Mouse (Mus musculus) ES-E14 (cell line): ENCODE measurements around the gene Saxo1.

Experiments
- CHD2 ChIP-seq: IDR thresholded peaks from 2 replicates; pipeline ENCODE4 v1.6.1; 2014; ENCODE audit warnings: mild to moderate bottlenecking, low read depth, low read length, inconsistent platforms
- HCFC1 ChIP-seq: IDR thresholded peaks from 2 replicates; pipeline ENCODE4 v1.6.1; 2012; ENCODE audit warnings: low read length, inconsistent platforms, borderline replicate concordance; ENCODE audit not compliant: insufficient read depth
- MAFK ChIP-seq: IDR thresholded peaks from 2 replicates; pipeline ENCODE4 v1.6.1; 2014; ENCODE audit warnings: mild to moderate bottlenecking, low read depth, low read length, inconsistent platforms; ENCODE audit not compliant: insufficient read depth
- ZC3H11A ChIP-seq: IDR thresholded peaks from 2 replicates; pipeline ENCODE4 v1.6.1; 2012; ENCODE audit warnings: low read depth, mild to moderate bottlenecking, inconsistent platforms, low read length, borderline replicate concordance
- ZNF384 ChIP-seq: IDR thresholded peaks from 2 replicates; pipeline ENCODE4 v1.6.1; 2012; ENCODE audit warnings: low read depth, low read length, inconsistent platforms

- TF ChIP-seq HCFC1, result no peak
- TF ChIP-seq ZNF384, result 0 out of 2 replicates have a peak, but pooled peaks have one; percentile 12
- TF ChIP-seq ZC3H11A, result peak; percentile 38; the same call in 1 of the 2 replicates
- no peak for TF ChIP-seq CHD2
- TF ChIP-seq MAFK, result no peak
Measured at GRCm38 (mm10) chr4:86555035-86555707, 3.0 kb downstream of the Saxo1 start.
